Mouse (Mus musculus) heart, postnatal 0 days (tissue): ENCODE results near the gene Acot13.

Experiments
- CTCF ChIP-seq: IDR thresholded peaks from 2 replicates; pipeline ENCODE4 v1.5.1; 2016; ENCODE audit warnings: antibody characterized with exemption, control low read depth, low read depth
- EP300 ChIP-seq: IDR thresholded peaks from 2 replicates; pipeline ENCODE4 v1.6.1; 2016; ENCODE audit warnings: antibody characterized with exemption, low read depth

GRCm38 (mm10) chr13:24859115-24859514 is 27.8 kb upstream of the Acot13 start:
- no peak for TF ChIP-seq CTCF
- TF ChIP-seq EP300 = no peak
